Mouse (Mus musculus) neutrophil, adult 5-6 weeks (primary cell): ENCODE measurements around the gene Itga7. TPM values are rescaled to one million over a fixed set of nuclear protein-coding genes. Genes with fewer than 3 reads are reported as not detected.
"Not testable (repeated sequence)": the region's sequence is repeated elsewhere in the genome, so short reads cannot be mapped to it uniquely, and the experiment has no call there.

Experiments used
- ATAC-seq: fragments of 151-379, 151-347 bp; 2 replicates; pipeline ENCODE4 v1.8.0; 2017; ENCODE audit warnings: mild to moderate bottlenecking, moderate TSS enrichment; ENCODE audit not compliant: insufficient number of reproducible peaks, poor library complexity, low FRiP score, severe bottlenecking; ENCODE audit errors: extremely low read depth
- total RNA-seq: library from RNA; stranded (forward); fragments of 200-1000 nt; gene quantifications from 2 replicates; pipeline ENCODE4 v1.2.3, GENCODE M21; 2017

Itga7 gene
- total RNA-seq, 1 experiment from 2014 or later: 0.35 TPM

DNA sequence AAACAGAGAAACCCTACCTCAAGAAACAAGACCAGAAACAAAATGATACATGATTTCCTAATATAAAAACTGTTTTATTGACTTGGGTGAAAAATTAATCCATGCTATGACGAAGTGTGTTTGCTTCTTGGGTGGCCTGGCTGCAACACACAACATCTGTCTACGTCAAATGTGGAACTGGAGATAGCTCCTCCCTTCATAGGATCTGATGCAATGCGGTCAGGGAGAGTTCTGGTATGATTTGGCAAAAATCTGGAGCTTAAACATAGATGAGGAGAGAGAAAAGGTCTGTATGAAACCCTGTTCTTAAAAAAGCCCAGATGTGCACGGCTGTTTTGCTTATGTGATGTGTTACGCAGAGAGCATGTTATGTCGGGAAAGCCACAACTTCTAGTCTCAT lies 32.3 kb downstream of the Itga7 start:
- ATAC-seq: peak; percentile 87

DNA sequence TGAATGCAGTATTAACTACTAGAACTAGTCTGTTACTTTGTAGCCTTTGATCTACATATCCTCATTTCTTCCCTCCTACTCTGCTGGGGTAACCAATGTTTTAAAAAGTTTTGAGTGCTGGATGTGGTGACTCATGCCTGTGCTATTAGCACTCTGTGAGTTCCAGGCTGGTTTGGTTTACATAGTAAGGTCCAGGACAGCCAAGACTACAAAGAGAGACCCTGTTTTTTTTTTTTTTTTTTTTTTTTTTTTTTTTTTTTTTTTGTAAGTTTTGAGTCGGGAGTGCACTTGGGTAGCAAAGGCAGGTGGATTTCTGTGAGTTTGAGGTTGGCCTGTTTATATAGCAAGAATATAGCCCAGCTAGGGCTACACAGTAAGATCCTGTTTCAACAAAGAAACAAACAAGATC lies 34.7 kb downstream of the Itga7 start:
- ATAC-seq: no peak

DNA sequence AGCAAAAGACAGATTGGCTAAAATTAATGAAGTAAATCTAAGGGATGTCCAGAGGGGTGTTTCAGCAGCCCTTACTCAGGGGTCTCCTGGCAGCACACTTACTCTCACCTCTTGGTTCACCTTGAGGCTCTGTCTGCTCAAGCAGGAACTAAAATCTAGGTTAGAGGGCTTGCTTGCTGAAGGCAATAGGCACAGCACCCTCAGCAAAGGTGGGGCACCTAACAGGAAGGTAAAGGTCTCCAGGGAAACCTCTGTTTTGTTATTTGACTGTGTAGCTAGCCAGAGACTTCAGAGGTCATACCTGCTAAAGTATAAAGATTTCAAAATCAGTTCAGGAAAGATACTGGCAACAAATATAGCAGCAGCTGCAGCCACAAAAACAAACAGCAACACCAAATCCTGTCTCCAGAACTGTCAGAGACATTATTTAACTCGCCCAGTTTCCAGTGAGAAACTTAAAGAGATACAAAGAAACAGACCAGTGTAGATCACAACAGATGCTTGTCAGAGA lies 37.2 kb downstream of the Itga7 start:
- no peak for ATAC-seq

DNA sequence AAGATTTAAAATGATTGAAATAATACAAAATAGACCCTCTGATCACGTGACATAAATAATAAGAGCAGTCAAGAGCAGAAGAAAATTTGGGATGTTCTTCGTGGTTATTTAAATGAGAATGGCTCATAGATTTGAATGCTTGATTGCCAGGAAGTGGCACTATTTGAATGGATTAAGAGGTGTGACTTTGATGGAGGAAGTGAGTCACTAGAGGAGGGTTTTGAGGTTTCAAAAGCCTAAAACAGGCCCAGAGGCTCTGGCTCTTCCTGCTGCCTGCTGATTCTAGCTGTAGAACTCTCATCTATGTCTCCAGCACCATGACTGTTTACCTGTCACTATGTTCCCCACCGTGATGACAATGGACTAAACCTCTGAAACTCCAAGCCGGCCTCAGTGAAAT lies 39.2 kb downstream of the Itga7 start:
- ATAC-seq: no peak

DNA sequence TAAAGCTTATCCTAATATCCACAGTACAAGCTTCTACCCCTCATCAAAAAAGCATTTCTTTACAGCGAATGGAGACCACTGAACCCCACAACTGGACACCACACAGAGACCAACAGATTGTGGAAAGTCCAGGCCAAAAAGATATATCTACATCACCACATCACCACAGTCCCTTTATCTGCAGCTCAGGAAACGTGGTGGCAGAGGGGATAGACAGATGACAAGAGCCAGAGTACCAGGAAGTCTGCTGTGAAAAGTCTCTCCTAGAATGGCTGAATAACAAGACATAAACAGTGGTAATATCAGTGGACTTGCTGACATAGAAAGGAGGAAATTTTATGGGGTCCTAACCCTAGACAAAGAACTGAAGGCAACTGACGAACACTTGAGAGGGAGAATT lies 42.8 kb downstream of the Itga7 start:
- no peak for ATAC-seq

DNA sequence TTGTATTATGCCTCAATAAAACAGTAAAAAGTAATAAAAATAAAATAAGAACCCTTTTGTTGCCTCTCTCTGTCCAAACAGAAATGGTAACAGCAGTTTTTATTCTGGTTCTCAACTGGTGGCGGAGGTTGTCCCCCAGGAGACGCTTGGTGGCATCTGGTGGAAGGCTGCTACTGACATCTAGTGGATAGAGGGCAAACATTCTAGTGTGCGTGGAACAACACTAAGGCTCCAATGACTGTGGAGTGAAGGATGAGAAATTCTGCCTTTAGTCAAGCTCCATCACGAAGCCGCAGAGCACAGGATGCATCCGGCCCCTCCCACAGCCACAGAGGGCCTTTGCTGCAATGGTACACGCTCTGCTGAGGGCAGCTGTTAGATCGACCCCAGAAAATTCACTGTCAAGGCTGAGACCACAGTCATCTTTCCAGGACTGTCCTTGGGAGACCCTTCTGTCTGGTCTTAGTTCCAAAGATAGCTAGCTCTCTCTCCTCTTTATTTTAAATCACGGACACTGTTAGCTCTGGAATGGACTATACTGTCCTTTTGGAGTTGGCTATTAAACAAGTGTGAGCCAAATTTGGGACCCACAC lies 44.0 kb downstream of the Itga7 start:
- ATAC-seq: 0 out of 2 replicates have a peak, but pooled peaks have one; percentile 53

DNA sequence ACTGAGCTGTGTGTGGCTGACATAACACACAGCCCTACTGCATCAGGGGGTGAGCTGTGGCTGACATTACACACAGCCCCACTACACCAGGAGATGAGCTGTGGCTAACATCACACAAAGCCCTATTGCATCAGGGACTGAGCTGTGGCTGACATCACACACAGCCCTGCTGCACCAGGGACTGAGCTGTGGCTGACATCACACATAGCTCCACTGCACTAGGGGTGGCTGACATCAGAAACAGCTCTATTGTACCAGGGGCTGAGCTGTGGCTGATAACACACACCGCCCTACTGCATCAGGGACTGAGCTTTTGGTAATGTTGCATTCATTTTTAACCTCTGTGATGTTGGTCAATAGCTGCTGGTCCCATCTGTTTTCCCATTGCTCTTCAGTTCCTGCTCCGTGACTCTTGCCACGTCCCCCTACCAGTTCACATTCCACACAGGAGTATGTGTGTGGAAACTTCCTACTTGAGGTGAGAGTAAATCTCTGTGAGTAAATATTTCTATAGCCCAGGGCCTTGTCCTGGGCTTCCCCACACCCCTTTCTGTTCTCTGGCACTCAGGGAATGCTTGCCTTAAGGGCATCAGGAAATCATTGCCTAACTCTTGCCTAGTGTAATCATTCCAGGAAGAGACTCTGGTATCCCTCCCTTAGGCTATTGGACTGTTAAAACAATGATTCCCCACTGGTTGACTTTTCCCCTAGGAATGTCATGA lies 47.2 kb downstream of the Itga7 start:
- ATAC-seq: no peak

DNA sequence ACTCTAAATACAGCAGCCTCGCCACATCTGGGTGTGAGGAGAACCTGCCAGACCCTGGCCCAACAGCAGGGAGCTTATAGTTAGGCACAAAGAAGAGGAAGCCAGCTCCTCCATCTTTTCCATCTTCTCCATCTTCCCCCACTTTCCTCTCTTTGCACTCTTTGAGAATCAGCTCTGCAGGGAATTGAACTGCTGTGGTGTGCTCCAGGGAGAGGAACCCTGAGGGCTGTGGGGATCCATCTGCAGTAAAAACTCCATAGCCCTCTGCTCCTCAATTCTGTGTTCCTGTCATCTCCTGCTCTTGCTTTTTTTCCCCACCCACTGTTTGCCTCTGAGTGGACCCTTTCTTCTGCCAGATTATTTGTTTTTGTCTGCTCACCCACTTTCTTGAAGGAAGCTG lies 55.5 kb downstream of the Itga7 start, which contains the start of gene Olfr9:
Gene Olfr9, plus strand, starts transcription at position 301 of the 400 bp plus-strand sequence.
- ATAC-seq: not testable (repeated sequence)

DNA sequence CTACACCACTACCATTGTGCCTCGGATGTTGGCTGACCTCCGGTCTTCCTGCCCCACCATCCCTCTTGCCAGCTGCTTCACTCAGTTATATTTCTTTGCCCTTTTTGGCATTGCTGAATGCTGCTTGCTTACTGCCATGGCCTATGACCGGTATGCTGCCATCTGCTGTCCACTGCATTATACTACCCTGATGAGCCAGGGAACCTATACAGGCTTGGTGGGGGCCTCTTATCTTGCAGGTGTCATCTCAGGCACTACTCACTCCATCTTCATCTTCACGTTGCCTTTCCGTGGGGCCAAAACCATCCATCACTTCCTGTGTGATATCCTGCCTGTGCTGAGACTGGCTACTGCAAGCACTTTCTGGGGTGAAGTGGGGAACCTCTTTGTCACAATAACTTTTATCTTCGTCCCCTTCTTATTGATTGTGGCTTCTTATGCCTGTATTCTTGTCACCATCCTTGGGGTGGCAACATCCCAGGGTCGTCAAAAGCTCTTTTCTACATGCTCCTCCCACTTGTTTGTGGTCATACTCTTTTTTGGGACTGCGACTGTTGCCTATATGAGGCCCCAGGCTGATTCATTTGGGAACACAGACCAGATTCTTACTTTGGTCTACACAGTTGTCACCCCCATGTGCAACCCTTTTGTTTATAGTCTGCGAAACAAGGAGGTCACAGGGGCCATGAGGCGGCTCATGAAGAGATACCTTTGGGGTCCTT lies 56.7 kb downstream of the Itga7 start:
- ATAC-seq: 0 out of 2 replicates have a peak, but pooled peaks have one; percentile 3

DNA sequence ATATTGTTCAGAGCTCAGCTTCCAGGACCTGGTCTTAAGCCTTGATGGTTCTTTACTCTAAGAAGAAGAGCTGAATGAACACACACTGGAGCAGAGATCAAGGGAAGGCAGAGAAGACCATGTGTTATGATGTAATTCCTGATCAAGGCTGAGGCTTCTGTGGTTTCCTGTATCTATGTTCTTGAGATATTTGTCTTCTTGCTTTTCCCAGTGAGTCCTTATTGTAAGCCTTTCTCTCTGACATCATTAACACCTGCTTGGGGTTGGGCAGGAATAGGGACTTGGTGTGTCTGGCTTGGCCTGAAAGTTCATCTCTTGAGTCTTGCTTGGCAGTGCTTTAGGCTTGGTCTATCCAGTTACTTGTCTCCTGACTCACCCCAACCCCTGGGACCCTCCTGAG lies 57.4 kb downstream of the Itga7 start:
- no peak for ATAC-seq

DNA sequence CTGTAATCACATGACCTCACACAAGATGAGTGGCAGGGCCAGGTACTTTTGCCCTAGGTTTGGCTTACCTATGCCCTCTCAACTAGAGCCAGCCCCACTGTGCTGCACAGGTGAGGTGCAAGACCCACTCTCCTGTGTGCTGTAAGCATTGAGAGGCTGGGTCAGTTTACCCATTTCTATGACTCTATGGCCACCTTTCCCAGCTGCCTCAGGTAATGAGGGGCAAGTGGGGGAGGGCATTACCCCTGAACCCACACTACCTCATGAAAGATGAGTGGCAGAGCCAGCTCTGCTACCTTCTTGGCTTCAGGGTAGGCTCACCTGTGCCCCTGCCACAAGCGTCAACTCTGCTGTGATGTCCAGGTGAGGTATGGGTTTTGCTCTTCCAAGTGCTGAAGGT lies 62.2 kb downstream of the Itga7 start:
- ATAC-seq: no peak

DNA sequence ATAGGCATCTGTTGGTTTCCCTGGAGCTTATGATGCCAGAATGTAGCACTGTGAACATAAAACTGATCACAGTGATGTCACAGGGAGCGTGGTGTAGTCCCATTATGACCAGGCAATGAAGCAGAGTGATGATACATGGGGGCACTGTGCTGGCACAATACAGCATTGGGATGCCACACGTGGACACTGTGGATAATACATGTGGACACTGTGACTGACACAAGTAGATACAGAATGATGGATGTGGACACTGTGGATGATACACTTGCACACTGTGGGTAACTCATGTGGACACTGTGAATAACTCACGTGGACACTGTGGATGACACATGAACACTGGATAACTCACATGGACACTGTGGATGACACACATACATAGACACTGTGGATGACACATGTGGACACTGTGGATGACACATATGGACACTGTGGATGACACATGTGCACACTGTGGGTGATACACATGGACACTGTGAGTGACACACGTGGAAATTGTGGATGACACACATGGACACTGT lies 63.0 kb downstream of the Itga7 start:
- ATAC-seq: no peak

DNA sequence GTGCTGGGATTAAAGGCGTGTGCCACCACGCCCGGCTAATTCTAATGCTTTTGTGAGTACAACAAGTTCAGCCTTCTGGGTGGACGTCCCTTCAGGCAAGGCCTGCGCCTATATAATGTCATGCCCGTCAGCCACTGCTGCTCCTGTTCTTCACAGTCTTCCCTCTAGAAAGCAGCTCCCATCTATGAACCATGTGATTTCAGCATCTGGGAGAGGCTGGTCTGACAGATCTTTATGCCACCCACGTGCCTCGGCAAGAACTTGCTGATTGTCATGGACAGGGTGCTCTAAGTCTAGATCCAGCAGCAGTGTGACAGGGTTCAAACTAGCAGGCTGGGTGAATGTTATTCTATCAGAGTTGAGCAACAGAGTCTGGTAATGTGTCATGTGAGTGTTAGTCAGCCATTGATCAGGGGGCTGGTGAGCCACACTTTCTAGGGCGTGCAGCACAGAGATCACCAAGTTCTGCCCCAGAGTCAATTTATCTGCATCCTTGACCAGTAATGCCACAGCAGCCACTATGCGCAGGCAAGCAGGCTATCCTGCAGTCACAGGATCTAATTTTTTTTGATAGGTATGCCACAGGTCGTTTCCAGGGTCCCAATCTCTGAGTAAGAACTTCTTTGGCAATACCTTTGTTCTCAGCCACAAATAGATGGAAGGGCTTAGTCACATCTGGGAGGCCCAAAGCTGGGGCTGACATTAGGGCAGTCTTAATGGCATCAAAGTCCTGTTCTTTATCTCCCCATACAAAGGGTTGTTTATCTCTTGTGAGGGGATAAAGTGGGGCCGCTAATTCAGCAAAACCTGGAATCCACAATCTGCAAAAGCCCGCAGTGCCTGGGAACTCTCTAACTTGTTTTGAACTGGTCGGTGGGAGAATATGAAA lies 70.7 kb downstream of the Itga7 start:
- no peak for ATAC-seq

Other genes starting within 250 kb of the Itga7 start
- 129 and 132 TPM in 2 replicates for gene Rab5b, start 237.6 kb upstream of the Itga7 start, total RNA-seq
- not detected in 2 replicates for gene Pmel, start 229.6 kb upstream of the Itga7 start, total RNA-seq
- gene Cdk2, start 228.8 kb upstream of the Itga7 start, total RNA-seq: 38.6 and 40.6 TPM in 2 replicates
- 264 and 290 TPM in 2 replicates for gene Dgka, start 189.0 kb upstream of the Itga7 start, total RNA-seq
- 56.3 and 57.8 TPM in 2 replicates for gene Pym1, start 185.9 kb upstream of the Itga7 start, total RNA-seq
- 4.2 and 4.4 TPM in 2 replicates for gene Mmp19, start 142.9 kb upstream of the Itga7 start, total RNA-seq
- gene Dnajc14, start 129.8 kb upstream of the Itga7 start, total RNA-seq: 77.7 and 87.9 TPM in 2 replicates
- gene Tmem198b, start 129.4 kb upstream of the Itga7 start, total RNA-seq: 7.9 and 8.0 TPM in 2 replicates
- gene Sarnp, start 116.5 kb upstream of the Itga7 start, total RNA-seq: 77.9 and 106 TPM in 2 replicates
- 20.0 TPM in 2 replicates for gene Ormdl2, start 112.2 kb upstream of the Itga7 start, total RNA-seq
- gene Gdf11, start 42.1 kb upstream of the Itga7 start, total RNA-seq: 19.9 and 22.1 TPM in 2 replicates
- 22.8 and 30.5 TPM in 2 replicates for gene Cd63, start 32.8 kb upstream of the Itga7 start, total RNA-seq
- gene Rdh5, start 10.9 kb upstream of the Itga7 start, total RNA-seq: 7.4 and 9.5 TPM in 2 replicates
- gene Bloc1s1, start 9.8 kb upstream of the Itga7 start, total RNA-seq: 58.3 and 85.6 TPM in 2 replicates
- gene Mettl7b, start 27.2 kb downstream of the Itga7 start, total RNA-seq: not detected in 2 replicates
- gene Olfr9, start 55.6 kb downstream of the Itga7 start, total RNA-seq: 0.12 TPM in 1 of 2 replicates, not detected in the other
- gene Olfr763, start 77.0 kb downstream of the Itga7 start, total RNA-seq: not detected in 2 replicates
- not detected in 2 replicates for gene Olfr764-ps1, start 106.1 kb downstream of the Itga7 start, total RNA-seq
- not detected in 2 replicates for gene Olfr765, start 116.2 kb downstream of the Itga7 start, total RNA-seq
- gene Olfr766-ps1, start 135.2 kb downstream of the Itga7 start, total RNA-seq: not detected in 2 replicates
- gene Olfr767, start 149.1 kb downstream of the Itga7 start, total RNA-seq: 0.12 TPM in 1 of 2 replicates, not detected in the other
- not detected in 2 replicates for gene Olfr768, start 165.6 kb downstream of the Itga7 start, total RNA-seq
- not detected in 2 replicates for gene Olfr769, start 184.0 kb downstream of the Itga7 start, total RNA-seq
- gene Olfr770, start 205.2 kb downstream of the Itga7 start, total RNA-seq: not detected in 2 replicates
- not detected in 2 replicates for gene Olfr771, start 230.9 kb downstream of the Itga7 start, total RNA-seq
- gene Olfr772, start 244.1 kb downstream of the Itga7 start, total RNA-seq: not detected in 2 replicates